Mouse (Mus musculus) gastrocnemius, postnatal 10 days (tissue): ENCODE results near the gene Zswim5. TPM values are rescaled to one million over a fixed set of nuclear protein-coding genes. Genes with fewer than 3 reads are reported as not detected.
"Not testable (repeated sequence)": the region's sequence is repeated elsewhere in the genome, so short reads cannot be mapped to it uniquely, and the experiment has no call there.

Source experiments
- DNase-seq: peaks from one replicate; pipeline ENCODE4 v3.0.0; 2021; ENCODE audit warnings: mixed read lengths
- long read RNA-seq, 2 experiments: library from polyadenylated mRNA; stranded (forward); transcript quantifications; one replicate each; pipeline ENCODE4 v2.0.0; 2021
- total RNA-seq, 2 experiments: library from RNA; stranded (reverse); gene quantifications; 2 replicates each; pipeline ENCODE4 v1.2.3; 2021

The Zswim5 gene
- total RNA-seq = under 1 TPM; 0.35 to 0.47 TPM
- long read RNA-seq, experiment 1 = 0 reads
- long read RNA-seq, experiment 2 = 0 reads

DNA sequence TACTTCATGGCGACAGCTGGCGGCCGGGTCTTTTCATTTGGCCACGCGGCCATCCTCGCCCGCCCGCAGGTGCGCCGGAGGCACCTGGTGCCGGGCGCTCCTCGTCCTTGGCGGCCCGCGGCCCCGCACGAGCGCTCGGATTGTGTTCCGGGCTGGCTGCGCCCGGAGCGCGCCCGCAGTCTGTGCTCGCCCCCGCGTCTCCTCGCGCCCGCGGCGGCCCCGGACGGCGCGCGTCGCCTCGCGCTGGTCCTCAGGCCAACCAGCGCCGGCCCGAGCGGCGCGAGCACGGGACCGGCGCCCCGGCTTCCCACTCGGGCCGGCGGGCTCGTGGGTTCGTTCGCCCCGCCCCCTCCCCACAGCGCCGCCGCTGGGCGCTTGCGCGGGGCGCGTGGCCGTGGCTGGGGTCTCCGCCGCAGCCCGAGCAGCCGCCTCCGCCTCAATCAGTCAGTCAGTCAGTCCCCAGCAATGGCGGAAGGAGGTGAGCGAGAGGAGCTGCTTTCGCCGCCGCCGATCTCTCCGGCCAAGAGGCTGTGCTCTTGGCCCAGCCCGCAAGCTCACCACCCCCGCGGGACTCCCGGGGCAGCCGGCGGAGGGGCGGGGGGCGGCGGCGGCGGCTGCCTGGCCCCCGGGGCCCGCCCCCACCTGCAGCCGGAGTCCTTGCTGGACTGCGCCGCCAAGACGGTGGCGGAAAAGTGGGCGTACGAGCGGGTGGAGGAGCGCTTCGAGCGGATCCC lies at the start of gene Zswim5:
Gene Zswim5 (plus strand): TSS at position 382 of the 734 bp plus-strand sequence.
- DNase-seq = peak; percentile 43

DNA sequence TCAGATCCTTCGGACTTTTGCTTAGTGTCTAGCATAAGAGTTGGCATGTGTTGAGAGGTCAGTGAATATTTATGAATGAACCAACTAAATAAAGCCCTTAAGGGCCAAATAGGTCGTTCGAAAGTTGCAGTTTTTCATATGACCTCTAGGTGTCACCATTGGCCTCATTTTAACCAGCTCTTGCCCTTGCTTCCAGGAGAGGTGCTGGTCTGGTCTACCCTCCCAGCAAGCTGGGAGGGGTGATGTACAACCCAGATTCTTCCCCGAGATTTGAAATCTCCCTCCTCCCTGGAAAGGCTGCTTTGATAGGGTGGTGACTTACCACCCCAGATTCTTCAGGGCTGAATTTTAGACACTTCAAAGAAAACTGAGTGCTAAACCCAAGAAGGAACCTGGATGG lies 49.4 kb upstream of the Zswim5 start:
- no peak for DNase-seq

DNA sequence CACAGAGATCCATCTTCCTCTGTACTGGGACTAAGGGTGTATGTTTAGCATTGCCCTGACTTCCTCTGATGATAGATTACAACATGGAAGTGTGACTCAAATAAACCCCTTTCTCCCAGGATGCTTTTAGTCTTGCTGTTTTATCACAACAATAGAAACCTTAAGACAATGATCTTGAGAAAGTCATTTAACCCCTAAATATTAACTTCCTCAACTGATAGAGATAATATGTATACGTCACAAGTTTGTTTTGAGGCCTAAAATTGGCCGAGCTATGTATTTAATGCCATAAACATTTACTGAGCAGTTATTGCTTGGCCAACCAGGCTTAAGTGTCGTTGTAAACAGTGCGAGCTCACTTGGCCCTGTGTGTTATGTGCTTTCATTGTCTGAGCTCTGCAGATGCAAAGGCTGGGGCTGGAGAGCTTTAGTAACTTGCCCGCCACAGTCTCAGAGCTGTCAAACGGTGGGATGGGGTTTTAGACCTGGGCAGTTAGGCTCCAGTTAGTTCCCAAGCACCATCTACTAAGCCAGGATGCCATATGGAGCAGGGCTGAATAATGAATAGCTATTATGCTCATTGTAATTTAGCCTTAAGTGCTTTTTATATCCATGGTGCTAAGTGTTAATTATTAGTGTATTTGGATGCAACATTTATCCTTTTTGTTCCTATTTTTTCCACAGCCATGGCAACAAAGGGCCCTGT lies 47.7 kb upstream of the Zswim5 start:
- no peak for DNase-seq

GRCm38 (mm10) chr4:116830070-116830368 lies 47.2 kb upstream of the Zswim5 start:
- DNase-seq = no peak

- no peak for DNase-seq
Observed at GRCm38 (mm10) chr4:116838999-116839398, 38.2 kb upstream of the Zswim5 start.

GRCm38 (mm10) chr4:116840096-116840495 lies 37.1 kb upstream of the Zswim5 start:
- DNase-seq = not testable (repeated sequence)

DNA sequence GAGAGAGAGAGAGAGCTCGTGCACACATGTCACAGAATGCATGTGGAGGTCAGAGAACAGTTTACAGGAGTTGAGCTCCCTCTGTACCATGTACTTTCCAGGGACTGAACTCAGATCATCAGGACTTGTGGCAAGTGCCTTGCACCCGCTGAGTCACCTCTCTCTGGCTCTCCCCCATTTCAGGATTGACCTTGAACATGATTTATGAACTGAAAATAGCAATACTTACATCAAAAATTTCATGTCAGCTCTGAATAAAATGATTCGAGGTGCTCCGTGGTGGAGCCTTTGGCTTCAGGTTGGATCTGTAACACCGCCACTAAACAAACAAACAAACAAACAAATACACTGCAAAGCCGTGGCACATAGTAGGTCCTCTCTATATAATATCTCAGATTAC lies 36.3 kb upstream of the Zswim5 start:
- DNase-seq = no peak

DNA sequence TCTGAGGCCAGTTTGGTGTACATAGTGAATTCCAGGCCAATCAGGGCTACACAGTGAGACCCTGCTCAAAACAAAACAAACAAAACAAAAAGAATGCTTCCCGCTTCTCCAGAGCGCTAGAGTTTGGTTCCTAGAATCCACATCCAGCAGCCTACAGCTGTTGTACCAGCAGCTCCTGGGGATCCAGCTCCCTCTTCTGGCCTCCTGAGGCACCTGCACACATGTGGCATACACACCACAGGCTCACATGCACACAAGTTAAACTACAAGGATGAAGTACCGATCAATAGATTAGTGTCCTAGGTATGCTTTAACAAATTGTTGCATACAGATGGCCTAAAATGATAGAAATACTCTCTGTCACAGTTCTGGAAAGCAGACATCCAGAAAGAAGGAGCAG lies 32.9 kb upstream of the Zswim5 start:
- DNase-seq = no peak

- DNase-seq = no peak
Observed at GRCm38 (mm10) chr4:116849901-116850300, 27.3 kb upstream of the Zswim5 start.

- no peak for DNase-seq
Observed at GRCm38 (mm10) chr4:116854286-116854685, 22.9 kb upstream of the Zswim5 start.

DNA sequence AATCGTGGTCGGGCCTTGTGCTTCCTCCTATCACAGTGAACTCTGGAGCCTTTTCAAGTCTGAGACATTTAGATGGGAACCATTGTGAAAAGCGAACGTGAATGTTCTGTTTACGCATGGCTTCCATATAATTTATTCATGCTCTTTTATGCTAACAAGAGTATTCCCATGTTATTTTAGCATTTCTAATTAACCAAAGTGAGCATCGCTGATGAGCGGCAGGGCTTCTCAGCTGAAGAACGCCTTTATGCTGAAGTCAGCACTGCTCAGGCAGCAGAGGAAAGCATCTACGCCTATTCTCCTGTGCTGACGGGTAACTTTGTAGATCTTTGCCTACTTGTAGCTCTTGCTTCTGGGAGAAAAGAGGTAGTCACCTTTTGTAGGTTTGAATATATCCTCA lies 20.0 kb upstream of the Zswim5 start:
- DNase-seq = no peak

DNA sequence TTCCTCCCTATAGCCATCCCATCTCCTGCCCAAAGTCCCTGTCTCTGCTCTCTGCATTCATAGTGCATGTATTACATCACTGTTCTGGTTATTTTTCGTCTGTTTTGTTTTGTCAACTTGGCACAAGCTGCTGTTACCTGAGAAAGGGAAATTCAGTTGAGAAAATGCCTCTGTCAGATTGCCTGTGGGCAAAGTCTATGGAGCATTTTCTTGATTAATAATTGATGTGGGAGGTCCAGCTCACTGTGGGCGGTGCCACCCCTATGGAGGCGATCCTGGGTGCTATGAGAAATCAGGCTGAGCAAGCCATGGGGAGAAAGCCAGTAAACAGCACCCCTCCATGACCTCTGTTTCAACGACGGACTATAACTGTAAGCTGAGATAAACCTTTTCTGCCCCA lies 17.5 kb upstream of the Zswim5 start:
- no peak for DNase-seq

GRCm38 (mm10) chr4:116862023-116862422 lies 15.2 kb upstream of the Zswim5 start:
- no peak for DNase-seq

- DNase-seq = no peak
Observed at GRCm38 (mm10) chr4:116869898-116870297, 7.3 kb upstream of the Zswim5 start.

DNA sequence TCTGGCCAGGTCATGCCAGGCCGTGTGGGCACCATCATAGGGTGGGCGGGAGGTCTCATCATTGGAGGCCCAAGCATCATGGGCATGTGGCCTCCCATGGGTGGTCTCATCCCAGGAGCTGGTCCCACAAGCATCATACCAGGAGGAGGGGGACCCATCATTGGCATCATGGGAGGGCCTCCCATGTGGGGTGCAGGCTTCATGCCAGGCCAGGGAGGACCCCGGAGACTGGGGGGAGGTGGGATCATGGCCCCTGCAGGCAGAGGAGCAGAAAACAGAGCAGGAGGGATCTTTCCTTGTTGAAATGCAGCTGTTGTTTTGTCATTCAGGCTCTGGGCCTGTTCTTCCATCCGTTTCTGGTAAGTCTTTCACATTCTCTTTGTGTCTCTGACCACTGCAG lies 2.6 kb upstream of the Zswim5 start:
- DNase-seq = no peak

GRCm38 (mm10) chr4:116876630-116876994 lies 564 bp upstream of the Zswim5 start:
- no peak for DNase-seq

GRCm38 (mm10) chr4:116877729-116878321 lies 649 bp downstream of the Zswim5 start:
- peak; percentile 15 for DNase-seq

GRCm38 (mm10) chr4:116878491-116878890 lies 1.3 kb downstream of the Zswim5 start:
- DNase-seq = no peak

GRCm38 (mm10) chr4:116882679-116883078 lies 5.5 kb downstream of the Zswim5 start:
- no peak for DNase-seq

- DNase-seq = no peak
Observed at GRCm38 (mm10) chr4:116894200-116895080, 17.3 kb downstream of the Zswim5 start.

DNA sequence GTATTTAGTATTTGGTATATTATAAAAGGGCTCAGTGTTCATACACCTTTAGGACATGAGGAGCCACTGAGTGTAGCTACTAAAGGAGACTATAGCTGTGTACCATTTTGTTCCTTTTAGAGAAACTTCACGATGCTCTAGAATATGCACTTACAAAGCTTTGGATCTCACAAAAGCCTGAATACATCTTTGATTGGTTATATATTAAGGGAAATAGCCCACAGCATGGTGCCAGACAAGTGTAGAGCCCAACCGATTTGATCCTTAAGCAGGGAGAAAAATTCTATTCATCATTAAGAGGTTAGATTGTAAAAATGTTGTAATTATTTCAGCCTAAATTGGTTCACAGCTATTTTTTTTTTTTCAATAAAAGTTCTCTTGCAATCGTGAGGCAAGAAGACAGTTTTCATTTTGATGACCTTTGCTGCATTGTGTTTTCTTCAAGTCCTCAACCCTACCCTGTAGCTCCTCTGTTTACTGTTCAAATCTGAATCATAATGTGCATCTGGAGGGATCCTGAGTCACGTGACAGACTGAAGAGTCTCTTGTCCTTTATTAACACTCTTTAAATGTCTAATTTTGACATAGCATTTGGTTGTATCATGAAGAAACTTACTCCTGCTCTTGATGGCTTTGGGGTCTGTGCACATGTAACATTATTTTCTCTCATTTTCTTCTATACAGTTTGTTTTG lies 33.5 kb downstream of the Zswim5 start:
- no peak for DNase-seq

DNA sequence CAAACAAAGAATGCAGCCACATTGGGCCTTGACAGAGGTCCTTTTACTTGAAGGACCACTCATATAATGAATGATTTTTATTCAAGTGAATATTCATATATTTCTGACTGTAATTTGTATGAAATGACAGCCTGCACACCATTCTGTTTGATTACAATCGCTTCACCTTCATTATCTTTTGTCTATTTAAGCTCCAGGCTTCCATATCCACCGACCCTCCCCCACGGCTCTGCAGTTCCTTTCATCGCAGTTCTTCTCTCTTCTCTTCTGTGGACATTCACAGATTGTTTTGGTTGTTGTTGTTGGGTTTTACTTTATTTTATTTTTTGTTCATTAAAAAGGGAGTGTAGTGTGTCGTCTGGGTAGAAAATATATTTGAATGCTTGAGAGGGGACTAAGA lies 34.0 kb downstream of the Zswim5 start:
- DNase-seq = no peak
